Mouse (Mus musculus) heart, adult 9 months (tissue): ENCODE data around the gene Tmco2.
"Not testable (repeated sequence)": the region's sequence is repeated elsewhere in the genome, so short reads cannot be mapped to it uniquely, and the experiment has no call there.

Source experiments
- DNase-seq, 2 experiments: peaks; one replicate each; pipeline ENCODE4 v3.0.0; 2022; ENCODE audit warnings: low spot score in 2 of 2

The Tmco2 gene

GRCm38 (mm10) chr4:121109126-121109525 is at the start of gene Tmco2:
Tmco2 (minus strand) TSS chr4:121109226.
- no peak for DNase-seq

DNA sequence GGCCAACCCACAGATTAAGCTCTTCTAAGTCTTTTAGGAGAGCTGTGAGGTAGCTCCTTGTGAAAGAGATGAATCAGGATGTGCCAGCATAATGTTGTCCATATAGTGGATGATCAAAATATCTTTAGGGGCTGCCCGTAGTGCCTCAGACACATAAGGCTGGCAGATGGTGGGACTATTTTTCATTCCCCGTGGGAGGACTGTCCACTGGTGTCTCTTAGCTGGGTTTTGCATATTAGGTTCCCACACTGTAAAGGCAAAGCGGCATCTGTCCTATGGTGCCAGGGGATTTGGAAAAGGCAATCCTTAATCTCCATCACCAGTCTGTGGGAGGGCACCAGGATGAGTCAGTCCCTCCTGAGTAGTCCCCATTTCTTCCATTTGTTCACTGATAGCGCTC is 5.7 kb downstream of the Tmco2 start:
- DNase-seq, result no peak

DNA sequence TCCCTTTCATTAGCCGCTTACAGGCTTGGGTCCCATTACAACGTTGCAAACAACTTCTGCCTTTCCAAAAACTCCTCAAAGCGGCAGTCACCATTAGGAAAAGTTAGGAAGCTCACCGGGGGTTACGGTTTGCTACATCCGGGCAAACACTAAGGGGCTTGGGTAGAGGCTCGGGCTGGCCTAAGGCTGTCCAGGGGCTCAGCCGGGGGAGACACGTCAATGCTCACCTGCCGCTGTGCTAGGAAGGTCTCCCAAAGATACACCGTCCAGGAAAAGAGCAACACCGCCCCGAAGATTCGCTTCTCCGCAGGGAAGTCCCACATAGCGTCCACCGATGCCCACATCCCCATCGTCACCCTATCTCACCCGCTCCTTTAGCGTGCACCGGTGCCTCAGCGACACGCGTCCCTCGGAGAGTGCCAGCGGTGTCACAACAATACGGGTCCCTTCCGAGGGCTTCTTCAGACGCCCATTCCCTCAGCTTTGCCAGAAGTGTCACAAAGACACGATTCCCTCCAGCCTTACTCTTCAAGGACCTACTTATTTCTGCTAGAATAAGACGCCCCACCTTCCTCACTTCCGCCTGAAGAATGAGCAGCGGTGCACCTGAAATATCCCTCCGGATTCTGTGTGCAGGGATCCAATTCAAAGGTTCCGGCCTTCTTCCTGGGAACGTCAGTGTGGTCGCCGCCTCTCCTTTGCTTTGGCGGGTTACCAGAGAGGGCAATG is 11.2 kb downstream of the Tmco2 start, which contains the start of gene Zmpste24:
Zmpste24 (minus strand) TSS at position 592 of the 729 bp plus-strand sequence.
- DNase-seq, result peak; percentile 59 to 78

GRCm38 (mm10) chr4:121090211-121090610 is 18.8 kb downstream of the Tmco2 start:
- DNase-seq, result no peak

DNA sequence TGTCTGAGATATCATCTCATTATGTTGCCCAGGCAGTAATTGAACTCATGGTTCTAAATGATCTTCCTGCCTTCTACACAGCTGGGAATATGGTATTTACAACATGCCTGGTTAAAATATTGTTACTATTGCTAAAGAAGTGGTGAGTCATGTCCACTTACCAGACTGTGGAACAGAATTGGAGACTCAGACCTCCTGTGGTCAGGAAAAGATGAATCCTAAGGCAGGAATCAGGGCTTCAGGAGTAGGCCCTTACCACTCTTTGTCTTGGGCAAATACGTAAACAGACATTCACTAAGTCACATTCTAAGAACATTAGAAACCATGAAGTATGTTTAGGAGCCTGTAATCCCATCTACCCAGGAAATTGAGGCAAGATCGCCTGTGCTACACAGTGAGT is 20.3 kb downstream of the Tmco2 start:
- no peak for DNase-seq

DNA sequence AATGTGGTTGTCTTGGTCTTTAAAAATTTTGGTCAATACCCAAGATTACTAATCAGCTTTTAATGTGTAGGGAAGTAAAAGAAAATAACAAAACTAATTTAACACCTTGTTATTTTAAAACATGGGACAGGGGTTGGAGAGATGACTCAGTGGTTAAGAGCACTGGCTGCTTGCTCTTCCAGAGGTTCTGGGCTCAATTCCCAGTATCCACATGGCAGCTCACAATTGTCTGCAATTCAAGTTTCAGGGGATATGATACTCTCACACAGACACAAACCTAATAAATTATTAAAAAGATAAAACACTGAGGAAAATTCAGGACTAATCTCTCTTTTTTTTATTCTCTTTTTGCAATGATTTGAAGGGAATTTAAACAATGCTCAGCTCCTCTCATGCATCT is 24.5 kb downstream of the Tmco2 start:
- no peak for DNase-seq

DNA sequence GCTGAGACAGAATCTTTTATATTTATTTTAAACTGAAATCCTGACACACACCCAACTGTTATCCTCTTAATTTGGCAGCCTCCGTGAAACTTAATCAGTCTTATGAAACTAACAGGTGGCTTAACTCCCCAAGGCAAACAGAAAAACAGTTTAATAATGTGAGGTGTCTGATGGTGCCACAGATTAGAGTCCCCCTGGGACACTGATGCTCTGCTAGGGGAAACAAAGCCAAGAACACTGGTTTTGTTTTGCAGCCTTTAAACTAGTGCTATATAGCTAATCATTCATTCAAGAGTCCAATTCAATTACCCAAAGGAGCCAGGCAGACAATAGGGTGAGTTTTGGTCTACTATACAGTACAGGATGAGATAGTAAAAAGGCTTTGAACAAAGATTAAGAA is 28.6 kb downstream of the Tmco2 start:
- DNase-seq, result no peak

DNA sequence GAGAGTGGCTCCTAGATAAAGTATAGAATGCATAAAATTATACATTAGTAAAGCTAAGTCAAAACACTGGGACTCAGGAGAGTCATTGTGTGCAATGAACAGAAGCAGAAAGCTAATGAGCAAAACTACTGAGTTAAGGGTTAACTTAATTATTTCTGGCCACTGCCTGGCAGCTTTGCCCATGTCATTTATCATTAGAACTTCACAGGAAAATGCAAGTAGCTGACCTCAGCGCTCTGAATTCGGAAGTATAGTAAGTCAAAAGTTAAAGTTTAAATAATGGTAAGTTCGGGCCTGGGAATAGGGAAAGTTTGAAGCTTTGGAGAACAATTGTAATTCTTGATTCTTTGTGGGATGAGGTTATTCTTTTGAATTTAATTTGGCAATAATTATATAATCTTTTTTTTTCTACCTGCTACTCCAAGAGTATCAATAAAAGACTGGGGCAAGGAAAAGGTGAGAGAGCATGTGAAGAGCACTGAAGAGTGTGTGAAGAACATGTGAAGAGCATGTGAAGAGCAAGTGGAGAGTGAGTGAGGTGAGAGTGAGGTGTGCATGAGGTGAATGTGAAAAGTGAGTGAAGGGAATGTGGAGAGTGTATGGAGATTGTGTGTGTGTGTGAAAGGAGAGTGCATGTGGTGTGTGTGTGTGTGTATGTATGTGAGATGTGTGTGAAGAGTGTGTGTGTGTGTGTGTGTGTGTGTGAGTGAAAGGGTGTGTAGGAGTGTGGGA is 30.9 kb downstream of the Tmco2 start:
- DNase-seq, result no peak

- no peak for DNase-seq
These were observed 34.8 kb downstream of the Tmco2 start for GRCm38 (mm10) chr4:121074250-121074649.

DNA sequence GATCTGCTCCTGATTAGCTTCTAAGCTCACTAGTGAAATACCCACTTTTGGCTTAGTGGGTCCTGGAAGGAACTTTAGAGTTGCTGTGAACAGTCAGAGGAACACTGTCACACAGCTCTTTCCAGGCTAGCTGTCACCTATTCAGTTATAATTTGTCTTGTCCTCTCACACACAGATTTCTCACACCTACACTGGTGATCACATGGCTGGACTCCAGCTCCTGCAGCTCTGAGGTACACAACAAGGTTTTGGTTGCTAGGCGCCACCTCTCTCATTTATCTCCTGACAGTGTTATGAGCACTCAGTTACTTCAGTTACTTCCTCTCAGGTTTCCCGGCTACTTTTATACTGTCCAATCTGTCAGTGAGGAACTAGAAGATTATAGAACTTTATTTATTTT is 43.7 kb downstream of the Tmco2 start:
- DNase-seq, result peak in 1 of 2 experiments; percentile 10

- DNase-seq, result not testable (repeated sequence)
These were observed 49.8 kb downstream of the Tmco2 start for GRCm38 (mm10) chr4:121059218-121059617.

GRCm38 (mm10) chr4:121057032-121057431 is 52.0 kb downstream of the Tmco2 start:
- no peak for DNase-seq

- DNase-seq, result no peak
These were observed 52.7 kb downstream of the Tmco2 start for GRCm38 (mm10) chr4:121056342-121056741.
